Mouse (Mus musculus): ENCODE data around the gene Lats2.

GRCm38 (mm10) chr14:57753351-57753992 is 4.7 kb downstream of the Lats2 start:
- no peak for TF ChIP-seq POLR2A (IDR thresholded peaks at IDR 0.05; ENCODE audit: low read depth, low read length)
- no peak for TF ChIP-seq CTCF (IDR thresholded peaks at IDR 0.05; ENCODE audit: borderline replicate concordance, insufficient read depth, low read length)

All from embryonic fibroblast, embryonic 13.5 days (primary cell).